Mouse (Mus musculus) kidney, postnatal 0 days (tissue): ENCODE measurements around the gene Bst2. TPM values are rescaled to one million over a fixed set of nuclear protein-coding genes. Genes with fewer than 3 reads are reported as not detected.

ENCODE experiments used
- ATAC-seq: fragments of 200-750 bp; cut with Nextera tagmentation; replicated peaks from 2 replicates; pipeline ENCODE4 v1.8.0; 2017; ENCODE audit warnings: low read depth, moderate number of reproducible peaks, moderate TSS enrichment, moderate library complexity; ENCODE audit not compliant: low FRiP score
- DNase-seq: peaks from one replicate; pipeline ENCODE4 v3.0.0-alpha.2; 2016; ENCODE audit warnings: low spot score
- H3K27ac ChIP-seq: fragments of 300-500 bp; sonication (generic); 2 replicates; pipeline ENCODE4 v1.5.1; 2014; ENCODE audit warnings: mild to moderate bottlenecking
- H3K27me3 ChIP-seq: fragments of 300-500 bp; sonication (generic); 2 replicates; pipeline ENCODE4 v1.6.1; 2014; ENCODE audit warnings: low read length, mixed read lengths; ENCODE audit not compliant: insufficient read depth
- H3K36me3 ChIP-seq: fragments of 300-500 bp; sonication (generic); 2 replicates; pipeline ENCODE4 v1.6.1; 2014; ENCODE audit warnings: low read length, mixed read lengths; ENCODE audit not compliant: insufficient read depth
- H3K4me1 ChIP-seq: fragments of 300-500 bp; sonication (generic); replicated peaks from 2 replicates; pipeline ENCODE4 v1.6.1; 2014; ENCODE audit warnings: antibody characterized with exemption, low read length, mixed read lengths; ENCODE audit not compliant: insufficient read depth
- H3K4me2 ChIP-seq: fragments of 300-500 bp; sonication (generic); 2 replicates; pipeline ENCODE4 v1.6.1; 2014; ENCODE audit warnings: mild to moderate bottlenecking, low read length, moderate library complexity, mixed read lengths
- H3K4me3 ChIP-seq: fragments of 300-500 bp; sonication (generic); replicated peaks from 2 replicates; pipeline ENCODE4 v1.5.1; 2014; ENCODE audit warnings: low read depth, low read length
- H3K9ac ChIP-seq: fragments of 300-500 bp; sonication (generic); 2 replicates; pipeline ENCODE4 v1.6.1; 2014; ENCODE audit warnings: low read depth, low read length
- H3K9me3 ChIP-seq: fragments of 300-500 bp; sonication (generic); replicated peaks from 2 replicates; pipeline ENCODE4 v1.6.1; 2016; ENCODE audit warnings: low read length, inconsistent platforms, mixed read lengths
- CTCF ChIP-seq: IDR thresholded peaks from 2 replicates; pipeline ENCODE4 v1.5.1; 2016; ENCODE audit warnings: antibody characterized with exemption, low read depth, mild to moderate bottlenecking, moderate library complexity
- WGBS: fragments of 180-500 bp; shearing (Covaris S2); extraction: QIAGEN DNeasy Blood & Tissue Kit; methylation state at CpG from one replicate; pipeline ENCODE4 v1.1.7; 2014; 5-methylcytosine and 5-hydroxymethylcytosine counted together
- polyA plus RNA-seq: library from polyadenylated mRNA; unstranded; fragments of >200 nt; fragmentation: Nextera tagmentation; extraction: Ambion mirVana; gene quantifications from 2 replicates; pipeline ENCODE4 v1.2.1, GENCODE M21; 2015

Bst2 gene
- polyA plus RNA-seq, 1 experiment from 2014 or later, result 124 TPM

DNA sequence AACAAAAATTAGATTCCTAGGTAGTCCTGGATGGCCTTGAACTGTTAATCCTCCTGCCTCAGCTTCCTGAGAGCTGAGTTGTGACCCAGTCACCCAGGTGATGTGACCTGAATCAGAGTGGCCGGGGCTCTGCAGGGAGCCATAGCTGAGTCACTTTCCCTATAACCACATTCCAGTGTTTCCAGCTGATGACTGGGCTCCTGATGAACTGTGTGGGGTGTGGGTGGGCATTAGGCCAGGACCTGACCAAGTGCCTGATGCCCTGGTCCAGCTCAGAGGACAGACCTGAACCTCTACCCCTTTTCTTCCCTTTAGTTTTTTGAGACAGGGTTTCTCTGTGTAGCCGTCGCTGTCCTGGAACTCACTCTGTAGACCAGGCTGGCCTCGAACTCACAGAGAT is 31.9 kb downstream of the Bst2 start:
- no peak overlapping the region for H3K27ac ChIP-seq
- TF ChIP-seq CTCF, result no peak
- no peak for DNase-seq
- H3K9ac ChIP-seq, result no peak overlapping the region
- H3K4me1 ChIP-seq, result 0 out of 2 replicates have a peak, but pooled peaks cover 6% of the 10 kb centered on the region
- no peak overlapping the region for H3K4me2 ChIP-seq
- no peaks in the 10 kb centered on the region for H3K9me3 ChIP-seq
- no peaks in the 10 kb centered on the region for H3K36me3 ChIP-seq
- 90% methylated on average over 4 of the region's 4 CpGs for WGBS
- ATAC-seq, result no peak
- peaks cover 17% of the 10 kb centered on the region; the same call in 1 of the 2 replicates for H3K27me3 ChIP-seq
- H3K4me3 ChIP-seq, result no peak overlapping the region

DNA sequence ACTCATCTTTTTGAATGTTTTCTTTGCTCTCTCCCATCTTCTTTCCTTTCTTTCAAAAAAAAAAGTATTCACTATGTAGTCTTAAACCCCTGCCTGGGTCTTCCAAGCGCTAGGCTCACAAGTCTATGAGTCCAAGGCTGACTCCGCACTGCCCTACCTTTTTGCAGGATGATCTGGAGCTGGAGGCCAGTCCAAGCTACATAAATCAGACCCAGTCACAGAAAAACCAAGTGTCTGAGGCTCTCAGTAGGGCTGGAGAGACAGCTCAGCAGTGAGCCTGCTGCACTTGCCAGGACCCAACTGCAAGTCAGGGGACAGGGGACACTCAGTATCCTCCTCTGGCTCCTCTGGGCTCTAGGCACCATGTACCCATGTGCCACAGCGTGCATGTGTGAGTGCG is 32.9 kb downstream of the Bst2 start:
- Histone ChIP-seq H3K36me3 (no peaks in the 10 kb centered on the region), H3K4me3 (no peak overlapping the region), H3K27me3 (peaks cover 17% of the 10 kb centered on the region; the same call in 1 of the 2 replicates), H3K9ac (no peak overlapping the region), H3K4me2 (no peak overlapping the region), H3K9me3 (no peaks in the 10 kb centered on the region), H3K27ac (no peak overlapping the region), H3K4me1 (0 out of 2 replicates have a peak, but pooled peaks cover 6% of the 10 kb centered on the region)
- WGBS, result 78% methylated on average over 4 of the region's 4 CpGs
- DNase-seq (no peak), ATAC-seq (no peak)
- TF ChIP-seq CTCF, result no peak

DNA sequence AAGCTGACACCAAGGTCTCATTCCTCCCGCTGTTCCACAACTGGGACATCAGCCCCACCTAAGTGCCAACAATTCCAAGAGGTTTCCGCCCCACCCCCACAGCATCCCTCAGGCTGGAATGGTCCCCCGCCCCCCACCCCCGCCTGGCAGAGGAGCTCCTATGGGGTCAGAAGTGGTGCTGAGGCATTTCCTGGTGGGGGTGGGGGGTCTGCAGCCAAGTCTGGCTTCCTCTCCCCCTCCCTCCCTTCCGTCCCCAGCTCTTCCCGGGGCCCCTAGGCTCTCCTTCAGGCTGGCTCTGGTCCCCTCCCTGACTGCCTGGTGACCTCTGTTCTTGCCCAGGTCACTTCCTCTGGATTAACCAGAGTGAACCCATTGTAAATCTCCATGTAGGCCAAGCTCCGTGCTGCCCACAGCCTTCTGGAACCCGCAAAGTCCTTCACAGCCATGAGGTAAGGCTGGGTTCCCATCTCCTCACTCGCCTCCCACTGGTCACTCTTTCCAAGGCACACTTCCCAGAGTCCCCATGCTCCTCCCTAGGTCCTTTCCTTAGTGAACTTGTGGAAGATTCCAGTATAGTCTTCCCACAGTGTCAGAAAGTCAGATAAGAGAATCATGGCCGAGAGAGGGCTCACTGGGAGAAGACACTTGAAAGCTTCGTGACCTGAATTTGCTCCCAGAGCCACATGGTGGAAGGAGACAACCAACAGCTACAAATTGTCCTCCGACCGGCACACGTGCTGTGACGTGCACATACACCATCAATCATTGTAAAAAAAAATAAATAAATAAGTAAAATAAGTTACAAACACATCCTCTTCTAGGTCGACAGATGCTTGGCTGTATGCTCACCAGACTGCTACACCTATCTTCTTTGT is 38.2 kb downstream of the Bst2 start:
- Histone ChIP-seq H3K27me3 (no peaks in the 10 kb centered on the region), H3K9me3 (no peaks in the 10 kb centered on the region), H3K36me3 (peaks cover under 1% of the 10 kb centered on the region; the same call in 1 of the 2 replicates), H3K9ac (no peak overlapping the region), H3K4me1 (peaks cover 28% of the 10 kb centered on the region), H3K27ac (peak overlapping the region; percentile 90), H3K4me3 (no peak overlapping the region), H3K4me2 (peak overlapping the region; percentile 18; the same call in 1 of the 2 replicates)
- ATAC-seq (peak; percentile 20; the same call in 1 of the 2 replicates), DNase-seq (peak; percentile 68)
- whole genome bisulfite sequencing, result 27% methylated on average over 14 of the region's 16 CpGs
- no peak for TF ChIP-seq CTCF

DNA sequence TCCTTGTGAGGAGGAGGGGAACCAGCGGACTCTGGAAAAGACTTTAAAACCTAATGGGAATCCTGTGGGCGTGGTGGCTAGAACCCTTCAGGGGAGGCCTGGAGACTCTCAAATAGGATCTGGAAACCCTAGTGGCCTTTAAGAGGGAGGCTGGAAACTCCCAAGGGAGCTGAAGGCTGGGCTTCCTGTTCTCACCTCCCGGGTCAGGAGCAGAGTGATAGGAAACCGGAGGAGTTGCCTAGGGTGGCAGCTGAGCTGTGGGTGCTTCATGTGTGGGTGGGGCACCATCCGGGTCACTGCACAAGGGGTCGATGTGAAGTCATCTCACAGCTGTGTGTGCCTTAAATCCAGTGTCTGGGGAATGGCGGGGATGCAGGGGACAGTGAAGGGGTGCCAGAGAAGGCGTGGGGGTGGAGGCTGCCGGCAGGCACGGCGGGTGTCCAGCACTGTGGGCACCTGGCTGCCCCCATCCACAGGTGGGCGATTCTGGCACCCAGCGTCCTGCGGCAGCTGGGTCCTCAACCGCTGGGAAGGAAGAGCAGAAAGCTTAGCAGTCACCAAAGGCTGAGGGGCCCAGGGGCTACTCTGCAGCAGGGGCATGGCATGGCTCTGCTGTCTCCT is 39.3 kb downstream of the Bst2 start:
- Histone ChIP-seq H3K36me3 (peaks cover 5% of the 10 kb centered on the region), H3K9ac (no peak overlapping the region), H3K4me3 (no peak overlapping the region), H3K4me2 (peak overlapping the region; percentile 18; the same call in 1 of the 2 replicates), H3K9me3 (no peaks in the 10 kb centered on the region), H3K4me1 (peaks cover 28% of the 10 kb centered on the region), H3K27me3 (no peaks in the 10 kb centered on the region), H3K27ac (peak overlapping the region; percentile 90)
- no peak; the same call in 1 of the 2 replicates for TF ChIP-seq CTCF
- ATAC-seq (peak; percentile 38), DNase-seq (peak; percentile 78)
- 3% methylated on average over 15 of the region's 15 CpGs for WGBS

DNA sequence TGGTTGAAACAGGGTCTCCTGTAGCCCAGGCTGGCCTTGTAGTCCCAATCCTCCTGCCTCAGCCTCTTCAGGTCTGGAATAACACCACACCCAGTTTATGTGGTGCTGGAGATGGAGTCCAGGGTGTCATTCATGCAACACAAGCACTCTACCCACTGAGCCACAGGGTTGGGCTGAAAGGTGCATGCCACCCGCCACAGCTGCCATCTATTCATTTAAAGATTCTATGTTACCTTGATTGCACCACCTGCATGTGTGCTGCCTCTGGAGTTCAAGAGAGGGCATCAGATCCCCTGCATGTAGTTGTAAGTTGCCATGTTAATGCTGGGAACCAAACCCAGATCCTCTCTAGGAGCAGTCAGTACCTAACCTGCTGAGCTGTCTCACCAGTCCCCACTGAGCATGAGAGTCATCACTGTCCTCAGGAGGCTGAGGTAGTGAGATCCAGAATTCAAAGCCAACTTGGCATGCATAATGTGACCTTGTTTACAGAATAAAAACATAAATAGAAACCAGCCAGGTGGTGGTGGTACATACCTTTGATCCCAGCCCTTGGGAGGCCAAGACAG is 40.1 kb downstream of the Bst2 start:
- DNase-seq, result no peak
- peaks cover 28% of the 10 kb centered on the region for H3K4me1 ChIP-seq
- ATAC-seq, result no peak
- no peak overlapping the region for H3K4me2 ChIP-seq
- H3K27ac ChIP-seq, result peak overlapping the region; percentile 80
- TF ChIP-seq CTCF, result no peak
- H3K9me3 ChIP-seq, result no peaks in the 10 kb centered on the region
- H3K27me3 ChIP-seq, result no peaks in the 10 kb centered on the region
- H3K36me3 ChIP-seq, result peaks cover 11% of the 10 kb centered on the region
- 88% methylated on average over 1 of the region's 1 CpGs for WGBS
- H3K9ac ChIP-seq, result no peak overlapping the region
- no peak overlapping the region for H3K4me3 ChIP-seq

DNA sequence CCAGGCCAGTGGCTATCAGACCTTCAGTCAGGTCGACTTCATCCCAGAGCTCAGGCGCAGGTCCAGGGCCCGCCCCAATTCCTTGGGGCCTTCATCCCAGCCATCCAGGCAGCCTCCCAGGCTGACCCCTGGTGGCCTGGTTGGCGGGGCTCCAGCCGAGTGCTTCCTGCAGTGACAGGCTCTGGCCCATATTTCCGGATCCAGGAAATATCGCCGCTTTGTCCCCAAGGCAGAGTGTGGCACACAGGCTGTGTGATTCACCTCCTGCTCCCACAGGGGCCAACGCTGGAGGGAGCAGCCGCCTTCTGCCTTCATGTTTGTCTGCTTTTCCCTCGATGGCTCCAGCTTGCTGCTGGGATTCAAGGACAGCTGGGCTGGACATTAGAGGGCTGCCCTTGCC is 40.8 kb downstream of the Bst2 start:
- WGBS, result 17% methylated on average over 11 of the region's 11 CpGs
- TF ChIP-seq CTCF, result peak; percentile 54; the same call in 1 of the 2 replicates
- no peak overlapping the region for H3K4me2 ChIP-seq
- H3K9me3 ChIP-seq, result no peaks in the 10 kb centered on the region
- H3K9ac ChIP-seq, result no peak overlapping the region
- H3K27ac ChIP-seq, result peak overlapping the region; percentile 80
- no peaks in the 10 kb centered on the region for H3K27me3 ChIP-seq
- DNase-seq (peak; percentile 75), ATAC-seq (no peak; the same call in 1 of the 2 replicates)
- H3K4me1 ChIP-seq, result peaks cover 28% of the 10 kb centered on the region
- peaks cover 12% of the 10 kb centered on the region for H3K36me3 ChIP-seq
- no peak overlapping the region for H3K4me3 ChIP-seq
